Mouse (Mus musculus) liver, embryonic 14.5 days (tissue): Measurements from ENCODE around the gene Auh.

Source experiments
- CTCF ChIP-seq: IDR thresholded peaks from 2 replicates; pipeline ENCODE4 v1.5.1; 2016; ENCODE audit warnings: antibody characterized with exemption, low read depth, control low read depth
- EP300 ChIP-seq: IDR thresholded peaks from 2 replicates; pipeline ENCODE4 v1.6.1; 2016; ENCODE audit warnings: antibody characterized with exemption, low read depth

GRCm38 (mm10) chr13:52974676-52975075 is 45.2 kb upstream of the Auh start:
- TF ChIP-seq EP300 (no peak), CTCF (no peak)
